Mouse (Mus musculus) megakaryocyte-erythroid progenitor cell, adult 5-6 weeks (primary cell): Measurements from ENCODE around the gene Tcf3. TPM values are rescaled to one million over a fixed set of nuclear protein-coding genes. Genes with fewer than 3 reads are reported as not detected.

Experiments used
- ATAC-seq: replicated peaks from 2 replicates; pipeline ENCODE4 v1.8.0; 2016; ENCODE audit warnings: mild to moderate bottlenecking, inconsistent platforms; ENCODE audit not compliant: severe bottlenecking, poor library complexity, low FRiP score, low TSS enrichment
- total RNA-seq, 2 experiments: library from RNA; stranded (forward) in 1 of 2; stranded (reverse) in 1 of 2; fragments of 200-1000, 215-1000 nt in 1 of 2; fragments of >200 nt in 1 of 2; fragmentation: Nextera tagmentation in 1 of 2; gene quantifications; 2 replicates each; pipeline ENCODE4 v1.2.3; 2014 to 2017

The Tcf3 gene
- 154 and 175 TPM in 2 replicates for total RNA-seq (2014; fragmentation: Nextera tagmentation)
- 57.9 and 99.8 TPM in 2 replicates for total RNA-seq (2017)

- peak; percentile 86 for ATAC-seq
Measured at GRCm38 (mm10) chr10:80433513-80434232, at the start of gene Tcf3. Gene Tcf3, minus strand, starts transcription at chr10:80433647.

- ATAC-seq = peak; percentile 80
Measured at GRCm38 (mm10) chr10:80481002-80481401, 47.6 kb upstream of the Tcf3 start.

GRCm38 (mm10) chr10:80478531-80478930 lies 45.1 kb upstream of the Tcf3 start:
- ATAC-seq = no peak

- peak; percentile 84 for ATAC-seq
Measured at GRCm38 (mm10) chr10:80475290-80475959, 42.0 kb upstream of the Tcf3 start.

- no peak for ATAC-seq
Measured at GRCm38 (mm10) chr10:80465066-80465465, 31.6 kb upstream of the Tcf3 start.

- ATAC-seq = no peak
Measured at GRCm38 (mm10) chr10:80464381-80465035, 31.1 kb upstream of the Tcf3 start.

- ATAC-seq = no peak
Measured at GRCm38 (mm10) chr10:80461346-80461745, 27.9 kb upstream of the Tcf3 start.

- no peak for ATAC-seq
Measured at GRCm38 (mm10) chr10:80460324-80460723, 26.9 kb upstream of the Tcf3 start.

GRCm38 (mm10) chr10:80459671-80460070 lies 26.2 kb upstream of the Tcf3 start:
- ATAC-seq = no peak

- no peak for ATAC-seq
Measured at GRCm38 (mm10) chr10:80459236-80459635, 25.8 kb upstream of the Tcf3 start.

- peak; percentile 53 for ATAC-seq
Measured at GRCm38 (mm10) chr10:80455697-80456096, 22.2 kb upstream of the Tcf3 start.

GRCm38 (mm10) chr10:80454781-80455180 lies 21.3 kb upstream of the Tcf3 start:
- no peak for ATAC-seq

GRCm38 (mm10) chr10:80453601-80454000 lies 20.2 kb upstream of the Tcf3 start:
- ATAC-seq = no peak

- no peak for ATAC-seq
Measured at GRCm38 (mm10) chr10:80450599-80450998, 17.2 kb upstream of the Tcf3 start.

- ATAC-seq = peak; percentile 67
Measured at GRCm38 (mm10) chr10:80445898-80446601, 12.6 kb upstream of the Tcf3 start.

- ATAC-seq = no peak
Measured at GRCm38 (mm10) chr10:80445052-80445451, 11.6 kb upstream of the Tcf3 start.

GRCm38 (mm10) chr10:80444339-80445045 lies 11.0 kb upstream of the Tcf3 start:
- ATAC-seq = no peak

GRCm38 (mm10) chr10:80443575-80444278 lies 10.3 kb upstream of the Tcf3 start:
- ATAC-seq = no peak

GRCm38 (mm10) chr10:80442989-80443388 lies 9.5 kb upstream of the Tcf3 start:
- ATAC-seq = no peak
